Mouse (Mus musculus) liver, postnatal 0 days (tissue): ENCODE data around the gene Ndufb4. TPM values are rescaled to one million over a fixed set of nuclear protein-coding genes. Genes with fewer than 3 reads are reported as not detected.

ENCODE experiments used
- ATAC-seq: fragments of 200-750 bp; cut with Nextera tagmentation; 2 replicates; pipeline ENCODE4 v1.8.0; 2017; ENCODE audit warnings: mild to moderate bottlenecking, moderate library complexity
- DNase-seq: peaks from one replicate; pipeline ENCODE4 v3.0.0-alpha.2; 2016
- H3K27ac ChIP-seq: fragments of 300-500 bp; sonication (generic); 2 replicates; pipeline ENCODE4 v1.5.1; 2014; ENCODE audit warnings: antibody characterized with exemption, moderate library complexity, mild to moderate bottlenecking, low read depth
- H3K27me3 ChIP-seq: fragments of 300-500 bp; sonication (generic); 2 replicates; pipeline ENCODE4 v1.6.1; 2014; ENCODE audit warnings: low read length, control low read depth, mixed read lengths; ENCODE audit not compliant: insufficient read depth
- H3K36me3 ChIP-seq: fragments of 300-500 bp; sonication (generic); replicated peaks from 2 replicates; pipeline ENCODE4 v1.6.1; 2014; ENCODE audit warnings: mild to moderate bottlenecking, control low read depth, low read length, moderate library complexity, mixed read lengths; ENCODE audit not compliant: insufficient read depth
- H3K4me1 ChIP-seq: fragments of 300-500 bp; sonication (generic); 2 replicates; pipeline ENCODE4 v1.6.1; 2014; ENCODE audit warnings: antibody characterized with exemption, mild to moderate bottlenecking, control low read depth; ENCODE audit not compliant: insufficient read depth
- H3K4me2 ChIP-seq: fragments of 300-500 bp; sonication (generic); 2 replicates; pipeline ENCODE4 v1.6.1; 2014; ENCODE audit warnings: low read depth, mild to moderate bottlenecking, low read length, moderate library complexity, mixed read lengths
- H3K4me3 ChIP-seq: fragments of 300-500 bp; sonication (generic); 2 replicates; pipeline ENCODE4 v1.5.1; 2014; ENCODE audit warnings: low read depth, low read length
- H3K9ac ChIP-seq: fragments of 300-500 bp; sonication (generic); replicated peaks from 2 replicates; pipeline ENCODE4 v1.6.1; 2014; ENCODE audit warnings: mild to moderate bottlenecking, moderate library complexity
- H3K9me3 ChIP-seq: fragments of 300-500 bp; sonication (generic); 2 replicates; pipeline ENCODE4 v1.6.1; 2016; ENCODE audit warnings: mild to moderate bottlenecking, control low read depth, low read length, mixed read lengths
- CTCF ChIP-seq: sonication (generic); IDR thresholded peaks from 2 replicates; pipeline ENCODE4 v1.5.1; 2016; ENCODE audit warnings: antibody characterized with exemption, low read depth
- EP300 ChIP-seq: IDR thresholded peaks from 2 replicates; pipeline ENCODE4 v1.6.1; 2016; ENCODE audit warnings: antibody characterized with exemption, low read depth, mild to moderate bottlenecking
- WGBS: fragments of 180-500 bp; shearing (Covaris S2); extraction: QIAGEN DNeasy Blood & Tissue Kit; methylation state at CpG from one replicate; pipeline ENCODE4 v1.1.7; 2014; ENCODE audit not compliant: insufficient replicate concordance; 5-methylcytosine and 5-hydroxymethylcytosine counted together
- polyA plus RNA-seq: library from polyadenylated mRNA; unstranded; fragments of >200 nt; fragmentation: Nextera tagmentation; extraction: Ambion mirVana; gene quantifications from 2 replicates; pipeline ENCODE4 v1.2.1, GENCODE M21; 2015

Ndufb4 gene
- polyA plus RNA-seq, 1 experiment from 2014 or later = 67.3 TPM

DNA sequence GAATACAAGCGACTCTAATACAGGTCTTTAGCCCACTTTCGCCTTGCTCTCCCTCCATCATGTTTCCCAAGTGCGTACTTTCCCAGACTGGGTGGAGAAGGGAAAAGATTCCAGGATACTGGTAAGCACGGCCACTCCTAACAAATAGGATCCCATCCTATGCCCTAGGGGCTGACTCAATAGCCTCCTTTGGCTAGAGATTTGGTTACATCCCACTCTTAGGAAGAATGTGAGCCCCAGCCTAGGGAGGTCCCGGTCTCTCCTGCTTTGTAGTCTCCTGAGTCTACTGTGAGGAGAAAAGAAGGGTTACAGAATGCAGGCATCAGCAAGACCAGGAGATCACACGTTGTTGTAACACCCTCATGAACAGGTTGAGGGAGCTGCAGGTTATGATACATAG is 36.2 kb upstream of the Ndufb4 start:
- no peaks in the 10 kb centered on the region for H3K27me3 ChIP-seq
- WGBS = 75% methylated on average over 6 of the region's 6 CpGs
- DNase-seq (no peak), ATAC-seq (no peak)
- H3K9me3 ChIP-seq = no peaks in the 10 kb centered on the region
- no peak overlapping the region for H3K4me3 ChIP-seq
- H3K9ac ChIP-seq = no peak overlapping the region
- H3K4me1 ChIP-seq = no peaks in the 10 kb centered on the region; the same call in 1 of the 2 replicates
- no peaks in the 10 kb centered on the region for H3K36me3 ChIP-seq
- no peak for TF ChIP-seq CTCF
- no peak for TF ChIP-seq EP300
- H3K4me2 ChIP-seq = no peak overlapping the region
- no peak overlapping the region for H3K27ac ChIP-seq

DNA sequence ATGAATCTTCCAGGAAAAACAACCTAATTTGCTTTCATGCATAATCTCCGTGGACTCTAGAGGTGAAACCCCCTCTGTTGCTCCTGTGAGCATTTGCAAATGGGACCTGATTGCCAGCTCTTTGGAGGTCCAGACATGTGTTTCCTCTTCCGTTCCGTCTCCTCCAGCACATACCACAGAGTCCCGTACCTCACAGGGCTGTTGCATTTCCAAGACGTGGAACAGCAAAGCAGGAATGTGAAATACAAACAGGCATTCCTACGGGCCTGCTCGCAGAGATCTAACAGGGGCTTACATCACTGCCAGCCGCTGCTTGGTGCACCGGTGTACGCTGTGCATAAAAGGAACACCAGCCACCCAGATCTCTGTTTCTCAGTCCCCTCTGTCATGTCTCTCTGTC is 35.7 kb upstream of the Ndufb4 start:
- DNase-seq = no peak
- Histone ChIP-seq H3K4me1 (peaks cover 4% of the 10 kb centered on the region), H3K4me3 (no peak overlapping the region), H3K36me3 (no peaks in the 10 kb centered on the region), H3K9ac (no peak overlapping the region), H3K4me2 (no peak overlapping the region), H3K27ac (no peak overlapping the region), H3K27me3 (no peaks in the 10 kb centered on the region), H3K9me3 (no peaks in the 10 kb centered on the region)
- no peak for ATAC-seq
- 54% methylated on average over 10 of the region's 10 CpGs for WGBS
- TF ChIP-seq EP300 = no peak
- no peak for TF ChIP-seq CTCF

DNA sequence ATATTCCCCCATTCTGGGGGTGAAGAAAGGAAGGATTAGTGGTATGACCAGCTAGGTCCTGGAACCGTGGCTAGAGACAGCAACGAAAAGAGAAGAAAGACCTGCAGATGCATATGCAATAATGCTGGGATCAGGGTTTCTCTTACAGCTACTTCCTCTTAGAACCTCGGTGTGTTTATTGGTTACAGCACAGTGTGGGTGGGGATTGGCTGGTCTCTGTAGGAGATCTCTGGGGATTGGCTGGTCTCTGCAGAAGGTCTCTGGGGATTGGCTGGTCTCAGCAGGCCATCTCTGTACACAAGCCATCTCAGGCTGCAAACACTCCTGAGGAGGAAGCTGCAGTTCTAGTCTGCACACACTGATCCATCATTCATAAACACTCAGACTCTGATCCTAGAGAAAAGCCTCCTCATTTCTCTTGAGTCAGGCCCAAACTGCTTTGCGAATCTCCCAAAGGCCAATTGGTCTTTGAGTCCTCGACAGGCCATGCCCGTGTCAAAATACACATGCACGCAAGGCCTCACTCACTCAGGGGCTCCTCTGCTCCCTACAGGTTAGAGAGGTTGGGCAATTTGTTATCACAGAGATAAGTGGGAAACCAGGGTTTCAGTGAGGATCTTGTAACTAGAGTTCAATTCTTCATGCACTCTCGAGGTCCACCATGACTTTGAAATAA is 35.1 kb upstream of the Ndufb4 start:
- H3K9me3 ChIP-seq = no peaks in the 10 kb centered on the region
- 55% methylated on average over 8 of the region's 8 CpGs for WGBS
- no peaks in the 10 kb centered on the region for H3K36me3 ChIP-seq
- H3K4me2 ChIP-seq = no peak overlapping the region
- H3K27ac ChIP-seq = no peak overlapping the region
- TF ChIP-seq CTCF (no peak), EP300 (no peak)
- ATAC-seq (peak; percentile 71), DNase-seq (peak; percentile 39)
- peaks cover 4% of the 10 kb centered on the region for H3K4me1 ChIP-seq
- no peak overlapping the region for H3K4me3 ChIP-seq
- H3K9ac ChIP-seq = no peak overlapping the region
- H3K27me3 ChIP-seq = no peaks in the 10 kb centered on the region

DNA sequence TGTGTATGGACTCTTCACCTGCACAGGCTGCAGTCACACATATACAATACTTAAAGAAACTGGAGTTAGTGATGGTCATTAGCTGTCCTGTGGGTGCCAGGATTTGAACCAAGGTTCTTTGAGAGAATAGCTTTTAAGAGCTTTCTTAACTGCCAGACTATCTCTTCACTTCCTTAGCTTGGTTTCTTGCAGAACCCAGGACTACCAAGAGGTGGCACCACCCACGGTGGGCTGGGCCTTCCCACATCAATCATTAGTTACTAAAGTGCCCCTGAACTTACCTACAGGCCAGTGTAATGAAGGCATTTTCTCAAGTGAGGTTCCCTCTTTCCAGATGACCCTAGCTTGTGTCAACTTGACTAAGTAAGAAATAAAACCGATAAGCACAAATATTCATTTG is 33.9 kb upstream of the Ndufb4 start:
- Histone ChIP-seq H3K9ac (no peak overlapping the region), H3K4me3 (no peak overlapping the region), H3K36me3 (no peaks in the 10 kb centered on the region), H3K9me3 (no peaks in the 10 kb centered on the region), H3K4me2 (no peak overlapping the region), H3K27ac (no peak overlapping the region), H3K27me3 (no peaks in the 10 kb centered on the region), H3K4me1 (peaks cover 4% of the 10 kb centered on the region)
- 56% methylated on average over 2 of the region's 2 CpGs for WGBS
- ATAC-seq (no peak), DNase-seq (no peak)
- peak; percentile 39 for TF ChIP-seq CTCF
- TF ChIP-seq EP300 = no peak

DNA sequence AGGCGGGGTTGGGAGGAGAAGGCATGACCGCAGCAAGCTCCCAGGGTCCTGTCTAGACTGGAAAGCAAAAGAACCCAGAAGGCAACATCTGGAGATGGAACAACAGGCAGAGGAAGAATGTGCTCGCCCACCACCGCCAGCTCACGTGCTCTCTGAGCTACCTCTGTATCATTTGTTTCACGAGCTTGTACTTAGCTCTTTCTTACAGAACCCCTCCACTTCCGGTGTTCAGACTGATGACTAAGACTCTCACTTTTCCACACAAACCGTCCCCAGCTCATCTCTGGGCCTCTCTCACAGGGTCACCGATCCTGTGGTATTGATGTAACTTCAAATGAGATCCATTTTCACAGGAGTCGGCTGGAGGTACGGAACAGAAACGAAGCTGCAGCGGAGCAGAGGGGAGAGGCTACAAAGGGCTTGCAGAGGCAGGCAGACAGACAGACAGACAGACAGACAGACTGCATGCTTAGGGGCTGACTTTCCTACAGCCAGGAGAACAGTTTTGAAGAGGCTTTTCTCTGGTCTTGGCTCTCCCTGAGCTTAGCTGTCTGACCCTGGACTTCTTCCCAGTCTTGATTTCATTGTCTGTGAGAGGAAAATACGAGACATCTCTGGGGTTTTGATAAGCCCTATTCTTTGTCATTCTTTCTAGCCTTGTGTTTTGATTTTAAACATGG is 33.2 kb upstream of the Ndufb4 start:
- Histone ChIP-seq H3K4me1 (peaks cover 4% of the 10 kb centered on the region), H3K9ac (no peak overlapping the region), H3K9me3 (no peaks in the 10 kb centered on the region), H3K4me2 (no peak overlapping the region), H3K27me3 (no peaks in the 10 kb centered on the region), H3K36me3 (no peaks in the 10 kb centered on the region), H3K27ac (no peak overlapping the region), H3K4me3 (no peak overlapping the region)
- ATAC-seq = no peak
- DNase-seq = no peak
- WGBS = 71% methylated on average over 14 of the region's 14 CpGs
- TF ChIP-seq CTCF (no peak), EP300 (no peak)

DNA sequence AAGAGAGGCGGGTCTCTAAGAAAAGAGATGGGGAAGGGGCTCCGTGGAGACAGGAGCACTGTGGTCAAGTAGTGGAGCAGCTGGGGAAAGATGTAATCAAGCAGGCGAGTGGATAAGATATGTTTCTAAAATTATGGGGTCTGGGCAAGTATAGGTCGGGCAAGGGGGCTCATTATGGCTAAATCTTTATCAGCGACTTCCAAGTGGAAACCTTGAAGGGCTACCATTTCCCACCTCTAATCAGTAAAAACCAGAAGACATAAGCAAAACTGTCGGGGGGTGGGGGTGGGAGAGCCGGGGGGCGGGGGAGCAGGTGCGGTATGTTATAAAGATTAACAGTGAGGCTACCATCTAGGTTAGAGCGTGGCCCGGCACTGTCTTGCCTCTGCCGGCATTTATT is 32.6 kb upstream of the Ndufb4 start:
- no peaks in the 10 kb centered on the region for H3K27me3 ChIP-seq
- ATAC-seq (no peak), DNase-seq (no peak)
- H3K36me3 ChIP-seq = no peaks in the 10 kb centered on the region
- peaks cover 4% of the 10 kb centered on the region for H3K4me1 ChIP-seq
- 66% methylated on average over 12 of the region's 12 CpGs for WGBS
- H3K27ac ChIP-seq = no peak overlapping the region
- H3K9ac ChIP-seq = no peak overlapping the region
- H3K4me3 ChIP-seq = no peak overlapping the region
- no peak overlapping the region for H3K4me2 ChIP-seq
- H3K9me3 ChIP-seq = no peaks in the 10 kb centered on the region
- no peak for TF ChIP-seq CTCF
- TF ChIP-seq EP300 = no peak
